Mouse (Mus musculus) small intestine, adult 2 months (tissue): ENCODE measurements around the gene Cntrl.

Source experiments
- CTCF ChIP-seq: fragments of 200-500 bp; IDR thresholded peaks from 2 replicates; pipeline ENCODE4 v1.5.1; 2012; ENCODE audit warnings: low read depth, mild to moderate bottlenecking, control low read depth, inconsistent platforms, low read length, moderate library complexity, mixed read lengths; ENCODE audit not compliant: insufficient replicate concordance, insufficient read length; ENCODE audit errors: extremely low read depth
- POLR2A ChIP-seq: fragments of 200-500 bp; IDR thresholded peaks from 2 replicates; pipeline ENCODE4 v1.6.1; 2012; ENCODE audit warnings: low read depth, mild to moderate bottlenecking, control low read depth, inconsistent platforms, low read length, moderate library complexity

DNA sequence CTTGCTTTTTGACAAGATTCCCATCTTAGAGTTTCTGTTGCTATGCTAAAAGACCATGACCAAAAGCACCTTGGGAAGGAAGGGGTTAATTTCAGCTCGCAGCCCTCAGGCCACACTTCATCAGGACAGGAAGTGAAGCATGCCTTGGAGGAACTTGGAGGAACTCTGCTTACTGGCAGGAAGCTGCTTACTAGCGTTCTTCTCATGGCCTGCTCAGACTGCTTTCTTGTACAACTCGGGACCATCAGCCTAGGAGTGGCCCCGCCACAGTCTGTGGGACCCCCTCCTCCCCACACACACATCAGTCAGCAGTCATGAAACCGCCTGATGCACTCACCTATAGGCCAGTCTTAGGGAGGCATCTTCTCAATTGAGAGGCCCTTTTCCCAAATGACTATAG is 64.8 kb downstream of the Cntrl start:
- TF ChIP-seq CTCF (no peak), POLR2A (no peak)
